Mouse (Mus musculus): Measurements from ENCODE around the gene Hectd4. TPM values are rescaled to one million over a fixed set of nuclear protein-coding genes. Genes with fewer than 3 reads are reported as not detected.

Gene Hectd4
- total and polyA plus RNA-seq, 2 experiments from 2014 or later: 2.0 to 19.5 TPM

GRCm38 (mm10) chr5:121386120-121386909, 166.3 kb downstream of the Hectd4 start:
- H3K4me1 ChIP-seq (ENCODE audit: control insufficient read depth, insufficient read depth): peaks cover 4% of the 10 kb centered on the region; the same call in 1 of the 2 replicates
- peak overlapping the region; percentile 60 for H3K4me2 ChIP-seq (ENCODE audit: low read depth, low read length)
- no peaks in the 10 kb centered on the region for H3K27me3 ChIP-seq (ENCODE audit: control insufficient read depth, insufficient read depth, low read length)
- peak overlapping the region; percentile 49 for H3K27ac ChIP-seq (ENCODE audit: low read depth)
- WGBS: 30% methylated on average over 22 of the region's 22 CpGs
- H3K9ac ChIP-seq (replicated peaks; ENCODE audit: low read depth, low read length): no peak overlapping the region
- ATAC-seq (ENCODE audit: insufficient read depth, low read depth) (no peak), DNase-seq (ENCODE audit: low spot score) (peak; percentile 38)
- H3K36me3 ChIP-seq (replicated peaks; ENCODE audit: control insufficient read depth, insufficient read depth, low read length): peaks cover 15% of the 10 kb centered on the region
- no peaks in the 10 kb centered on the region for H3K9me3 ChIP-seq (replicated peaks; ENCODE audit: control insufficient read depth, low read length)
- H3K4me3 ChIP-seq (ENCODE audit: low read depth, low read length): peak overlapping the region; percentile 83
- TF ChIP-seq EP300 (IDR thresholded peaks at IDR 0.05; ENCODE audit: low read depth) (no peak), CTCF (IDR thresholded peaks at IDR 0.05; ENCODE audit: low read depth) (no peak)

- no peaks in the 10 kb centered on the region for H3K9me3 ChIP-seq (replicated peaks; ENCODE audit: control insufficient read depth, low read length)
- ATAC-seq (ENCODE audit: insufficient read depth, low read depth) (no peak), DNase-seq (ENCODE audit: low spot score) (no peak)
- H3K27ac ChIP-seq (ENCODE audit: low read depth): peak overlapping the region; percentile 31; the same call in 1 of the 2 replicates
- H3K36me3 ChIP-seq (replicated peaks; ENCODE audit: control insufficient read depth, insufficient read depth, low read length): peaks cover 9% of the 10 kb centered on the region; the same call in 1 of the 2 replicates
- H3K27me3 ChIP-seq (ENCODE audit: control insufficient read depth, insufficient read depth, low read length): no peaks in the 10 kb centered on the region
- no peak overlapping the region for H3K9ac ChIP-seq (replicated peaks; ENCODE audit: low read depth, low read length)
- WGBS: 41% methylated on average over 4 of the region's 4 CpGs
- no peak overlapping the region for H3K4me2 ChIP-seq (ENCODE audit: low read depth, low read length)
- H3K4me1 ChIP-seq (ENCODE audit: control insufficient read depth, insufficient read depth): peaks cover 4% of the 10 kb centered on the region; the same call in 1 of the 2 replicates
- no peak overlapping the region for H3K4me3 ChIP-seq (ENCODE audit: low read depth, low read length)
- TF ChIP-seq CTCF (IDR thresholded peaks at IDR 0.05; ENCODE audit: low read depth): no peak
- TF ChIP-seq EP300 (IDR thresholded peaks at IDR 0.05; ENCODE audit: low read depth): no peak
These were observed 167.1 kb downstream of the Hectd4 start for GRCm38 (mm10) chr5:121387126-121387525.

GRCm38 (mm10) chr5:121389106-121389505, 169.1 kb downstream of the Hectd4 start:
- Histone ChIP-seq H3K36me3 (replicated peaks; ENCODE audit: control insufficient read depth, insufficient read depth, low read length) (no peaks in the 10 kb centered on the region), H3K9ac (replicated peaks; ENCODE audit: low read depth, low read length) (no peak overlapping the region), H3K4me3 (ENCODE audit: low read depth, low read length) (no peak overlapping the region), H3K4me2 (ENCODE audit: low read depth, low read length) (no peak overlapping the region), H3K4me1 (ENCODE audit: control insufficient read depth, insufficient read depth) (peaks cover 4% of the 10 kb centered on the region; the same call in 1 of the 2 replicates), H3K27ac (ENCODE audit: low read depth) (no peak overlapping the region), H3K9me3 (replicated peaks; ENCODE audit: control insufficient read depth, low read length) (no peaks in the 10 kb centered on the region), H3K27me3 (ENCODE audit: control insufficient read depth, insufficient read depth, low read length) (no peaks in the 10 kb centered on the region)
- DNase-seq (ENCODE audit: low spot score): no peak
- no peak for ATAC-seq (ENCODE audit: insufficient read depth, low read depth)
- WGBS: 64% methylated on average over 7 of the region's 7 CpGs
- TF ChIP-seq EP300 (IDR thresholded peaks at IDR 0.05; ENCODE audit: low read depth) (no peak), CTCF (IDR thresholded peaks at IDR 0.05; ENCODE audit: low read depth) (no peak)

GRCm38 (mm10) chr5:121389691-121390090, 169.7 kb downstream of the Hectd4 start:
- H3K4me2 ChIP-seq (ENCODE audit: low read depth, low read length): no peak overlapping the region
- no peaks in the 10 kb centered on the region for H3K27me3 ChIP-seq (ENCODE audit: control insufficient read depth, insufficient read depth, low read length)
- no peak overlapping the region for H3K27ac ChIP-seq (ENCODE audit: low read depth)
- no peak overlapping the region for H3K9ac ChIP-seq (replicated peaks; ENCODE audit: low read depth, low read length)
- H3K9me3 ChIP-seq (replicated peaks; ENCODE audit: control insufficient read depth, low read length): no peaks in the 10 kb centered on the region
- DNase-seq (ENCODE audit: low spot score) (no peak), ATAC-seq (ENCODE audit: insufficient read depth, low read depth) (no peak)
- H3K4me3 ChIP-seq (ENCODE audit: low read depth, low read length): no peak overlapping the region
- H3K4me1 ChIP-seq (ENCODE audit: control insufficient read depth, insufficient read depth): peaks cover 4% of the 10 kb centered on the region; the same call in 1 of the 2 replicates
- no peaks in the 10 kb centered on the region for H3K36me3 ChIP-seq (replicated peaks; ENCODE audit: control insufficient read depth, insufficient read depth, low read length)
- no peak for TF ChIP-seq EP300 (IDR thresholded peaks at IDR 0.05; ENCODE audit: low read depth)
- TF ChIP-seq CTCF (IDR thresholded peaks at IDR 0.05; ENCODE audit: low read depth): no peak

GRCm38 (mm10) chr5:121392667-121393380, 172.8 kb downstream of the Hectd4 start:
- no peaks in the 10 kb centered on the region for H3K27me3 ChIP-seq (ENCODE audit: control insufficient read depth, insufficient read depth, low read length)
- TF ChIP-seq EP300 (IDR thresholded peaks at IDR 0.05; ENCODE audit: low read depth) (no peak), CTCF (IDR thresholded peaks at IDR 0.05; ENCODE audit: low read depth) (peak; percentile 68)

More at GRCm38 (mm10) chr5:121392667-121393380, 172.8 kb downstream of the Hectd4 start:
- peak; percentile 34 for DNase-seq (ENCODE audit: low spot score)
- Histone ChIP-seq H3K4me2 (ENCODE audit: low read depth, low read length) (no peak overlapping the region), H3K4me3 (ENCODE audit: low read depth, low read length) (no peak overlapping the region), H3K4me1 (ENCODE audit: control insufficient read depth, insufficient read depth) (no peaks in the 10 kb centered on the region), H3K36me3 (replicated peaks; ENCODE audit: control insufficient read depth, insufficient read depth, low read length) (no peaks in the 10 kb centered on the region), H3K9me3 (replicated peaks; ENCODE audit: control insufficient read depth, low read length) (no peaks in the 10 kb centered on the region), H3K27ac (ENCODE audit: low read depth) (no peak overlapping the region), H3K9ac (replicated peaks; ENCODE audit: low read depth, low read length) (no peak overlapping the region)
- 50% methylated on average over 16 of the region's 16 CpGs for WGBS
- ATAC-seq (ENCODE audit: insufficient read depth, low read depth): no peak
